Mouse (Mus musculus): ENCODE measurements around the gene Haus7. TPM values are rescaled to one million over a fixed set of nuclear protein-coding genes. Genes with fewer than 3 reads are reported as not detected.

Gene Haus7
- polyA plus RNA-seq (2015; fragmentation: Illumina TruSeq; extraction: RNeasy Lipid Tissue Mini Kit (QIAGEN cat#74804); ENCODE audit: insufficient read depth, low replicate concordance) = 29.4 TPM

DNA sequence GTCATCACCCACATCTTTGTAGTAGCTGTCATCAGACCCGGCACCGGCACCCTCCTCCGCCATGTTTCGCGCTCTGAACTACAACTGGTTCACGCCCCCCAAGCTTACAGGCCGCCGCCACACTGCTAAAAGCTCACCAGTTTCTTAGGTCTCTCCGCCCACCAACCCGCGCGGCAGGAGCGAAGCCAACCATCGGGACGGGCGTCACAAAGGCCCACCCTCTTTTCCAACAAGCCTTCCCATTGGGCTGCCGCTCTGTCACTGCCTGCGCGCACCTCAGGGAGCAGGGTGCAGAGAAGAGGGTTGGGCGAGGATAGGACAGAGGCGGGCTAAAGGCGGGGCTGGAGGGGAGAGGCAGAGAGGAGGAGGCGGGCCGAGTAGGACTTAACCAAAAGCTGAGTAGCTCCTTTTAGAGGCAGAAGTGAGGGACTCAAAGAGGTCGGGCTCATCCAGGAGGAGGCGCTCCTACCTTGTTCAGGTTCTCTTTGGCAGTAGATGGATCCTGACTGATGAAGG, at the start of gene Haus7:
Gene Haus7, minus strand, starts transcription at position 168 of the 516 bp plus-strand sequence.

DNA sequence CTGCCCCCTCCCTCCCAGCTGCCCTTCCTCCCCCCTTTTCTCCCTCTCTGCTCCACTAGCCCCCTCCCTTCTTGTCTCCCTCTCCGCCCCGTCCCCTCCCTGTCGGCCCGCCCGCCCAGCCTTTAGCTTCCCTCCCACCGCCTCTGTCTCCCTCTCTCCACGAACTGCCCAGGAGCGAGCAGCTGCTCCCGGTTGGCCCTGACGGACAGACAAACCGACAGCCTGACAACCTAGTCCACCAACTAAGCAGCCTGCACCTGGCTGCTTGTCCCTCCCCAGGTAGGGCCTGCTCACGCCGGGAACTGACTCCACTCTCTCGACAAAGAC, 24.6 kb upstream of the Haus7 start, which contains the start of gene Bgn:
Gene Bgn, plus strand, starts transcription at position 119 of the 327 bp plus-strand sequence.

DNA sequence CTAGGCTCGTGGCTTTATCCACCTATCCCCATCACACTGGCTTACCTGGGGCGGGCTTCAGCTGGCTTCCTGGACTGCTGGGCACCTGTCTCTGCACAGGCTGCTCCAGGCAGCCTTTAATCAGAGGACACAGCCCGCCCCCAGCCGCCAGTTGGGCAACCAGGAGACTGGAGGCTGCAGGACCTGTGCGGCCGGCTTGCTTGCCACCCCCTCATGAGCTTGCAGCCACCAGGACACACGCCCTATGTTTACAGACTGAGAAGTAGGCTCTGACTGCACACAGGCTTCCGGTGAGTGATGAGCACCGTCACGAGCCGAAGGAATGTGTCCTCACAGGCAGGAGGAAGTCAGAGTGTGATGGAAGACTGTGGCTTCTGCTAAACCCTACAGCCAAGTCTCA, 23.6 kb downstream of the Haus7 start, which contains the start of gene Trex2:
Gene Trex2, minus strand, starts transcription at position 93 of the 400 bp plus-strand sequence.

DNA sequence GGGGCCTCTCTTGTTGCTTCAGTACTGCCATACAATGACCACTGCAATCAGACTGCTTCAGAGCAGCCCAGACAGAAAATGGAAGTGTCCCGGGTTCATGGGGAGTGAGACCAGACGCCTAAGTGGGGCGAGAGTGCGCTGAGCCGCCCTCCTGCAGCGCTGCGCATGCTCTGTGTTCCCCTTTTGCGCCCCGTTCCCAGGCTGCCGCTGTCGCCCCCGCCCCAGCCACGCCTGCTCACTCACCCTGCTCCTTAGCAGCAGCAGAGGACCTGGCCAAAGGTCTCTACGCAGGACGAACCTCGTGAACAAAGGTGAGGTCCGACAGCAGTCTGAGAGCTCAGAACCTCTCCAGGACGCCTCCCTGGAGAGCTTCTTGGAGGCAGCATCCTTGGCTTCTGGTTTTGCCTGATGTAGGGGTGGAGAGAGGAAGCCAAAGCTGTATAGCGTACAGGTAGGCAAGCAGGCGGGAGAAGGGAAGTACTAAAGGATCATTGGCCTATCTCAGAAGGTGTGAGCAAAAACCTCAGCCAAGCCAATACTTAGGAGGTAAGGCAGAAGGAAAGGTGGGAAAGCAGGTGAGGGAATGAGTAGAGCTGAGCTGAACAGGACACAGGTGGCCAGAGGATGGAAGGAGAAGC, 47.8 kb downstream of the Haus7 start, which contains the start of gene Zfp92:
Gene Zfp92, plus strand, starts transcription at position 217 of the 638 bp plus-strand sequence.

DNA sequence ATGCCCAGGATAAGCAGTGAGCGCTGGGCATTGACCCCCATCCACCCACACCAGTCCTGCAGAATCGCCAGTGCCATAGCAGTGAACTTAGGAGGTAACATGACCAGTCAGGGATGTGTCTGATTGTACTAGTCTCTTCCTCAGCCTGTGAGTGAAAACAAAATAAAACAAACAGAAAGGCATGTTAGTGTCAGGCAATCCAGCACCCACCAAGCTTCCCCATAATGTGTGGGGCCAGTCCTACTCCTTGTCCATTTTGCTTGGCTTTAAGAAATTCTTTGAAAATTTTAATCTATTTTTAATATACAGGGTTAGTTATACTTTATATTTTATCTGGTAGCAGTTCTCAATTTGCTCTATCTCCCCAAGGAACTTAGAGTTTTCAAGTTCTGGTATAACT, 60.2 kb downstream of the Haus7 start, which contains the start of gene Gm18336:
Gene Gm18336, minus strand, starts transcription at position 101 of the 400 bp plus-strand sequence.

Other genes starting within 250 kb of the Haus7 start
- gene Xlr4b, start 244.7 kb downstream of the Haus7 start, polyA plus RNA-seq (2015; fragmentation: Illumina TruSeq; extraction: RNeasy Lipid Tissue Mini Kit (QIAGEN cat#74804); ENCODE audit: insufficient read depth, low replicate concordance) = 72.3 TPM
- gene F8a, start 230.8 kb downstream of the Haus7 start, polyA plus RNA-seq (2015; fragmentation: Illumina TruSeq; extraction: RNeasy Lipid Tissue Mini Kit (QIAGEN cat#74804); ENCODE audit: insufficient read depth, low replicate concordance) = 4.5 TPM
- gene Xlr4c, start 215.9 kb downstream of the Haus7 start, polyA plus RNA-seq (2015; fragmentation: Illumina TruSeq; extraction: RNeasy Lipid Tissue Mini Kit (QIAGEN cat#74804); ENCODE audit: insufficient read depth, low replicate concordance) = 33.7 TPM
- not detected for gene Xlr3c, start 193.7 kb downstream of the Haus7 start, polyA plus RNA-seq (2015; fragmentation: Illumina TruSeq; extraction: RNeasy Lipid Tissue Mini Kit (QIAGEN cat#74804); ENCODE audit: insufficient read depth, low replicate concordance)
- gene Xlr5a, start 166.1 kb downstream of the Haus7 start, polyA plus RNA-seq (2015; fragmentation: Illumina TruSeq; extraction: RNeasy Lipid Tissue Mini Kit (QIAGEN cat#74804); ENCODE audit: insufficient read depth, low replicate concordance) = not detected
- gene Xlr5c, start 166.1 kb downstream of the Haus7 start, polyA plus RNA-seq (2015; fragmentation: Illumina TruSeq; extraction: RNeasy Lipid Tissue Mini Kit (QIAGEN cat#74804); ENCODE audit: insufficient read depth, low replicate concordance) = not detected
- not detected for gene Gm45015, start 122.2 kb downstream of the Haus7 start, polyA plus RNA-seq (2015; fragmentation: Illumina TruSeq; extraction: RNeasy Lipid Tissue Mini Kit (QIAGEN cat#74804); ENCODE audit: insufficient read depth, low replicate concordance)
- 29.0 TPM for gene Zfp275, start 116.4 kb downstream of the Haus7 start, polyA plus RNA-seq (2015; fragmentation: Illumina TruSeq; extraction: RNeasy Lipid Tissue Mini Kit (QIAGEN cat#74804); ENCODE audit: insufficient read depth, low replicate concordance)
- gene Gm18336, start 60.3 kb downstream of the Haus7 start, polyA plus RNA-seq (2015; fragmentation: Illumina TruSeq; extraction: RNeasy Lipid Tissue Mini Kit (QIAGEN cat#74804); ENCODE audit: insufficient read depth, low replicate concordance) = not detected
- not detected for gene Zfp92, start 47.9 kb downstream of the Haus7 start, polyA plus RNA-seq (2015; fragmentation: Illumina TruSeq; extraction: RNeasy Lipid Tissue Mini Kit (QIAGEN cat#74804); ENCODE audit: insufficient read depth, low replicate concordance)
- gene Trex2, start 23.7 kb downstream of the Haus7 start, polyA plus RNA-seq (2015; fragmentation: Illumina TruSeq; extraction: RNeasy Lipid Tissue Mini Kit (QIAGEN cat#74804); ENCODE audit: insufficient read depth, low replicate concordance) = not detected
- gene Bgn, start 24.6 kb upstream of the Haus7 start, polyA plus RNA-seq (2015; fragmentation: Illumina TruSeq; extraction: RNeasy Lipid Tissue Mini Kit (QIAGEN cat#74804); ENCODE audit: insufficient read depth, low replicate concordance) = 254 TPM
- not detected for gene Atp2b3, start 44.0 kb upstream of the Haus7 start, polyA plus RNA-seq (2015; fragmentation: Illumina TruSeq; extraction: RNeasy Lipid Tissue Mini Kit (QIAGEN cat#74804); ENCODE audit: insufficient read depth, low replicate concordance)
- 0.32 TPM for gene Dusp9, start 180.4 kb upstream of the Haus7 start, polyA plus RNA-seq (2015; fragmentation: Illumina TruSeq; extraction: RNeasy Lipid Tissue Mini Kit (QIAGEN cat#74804); ENCODE audit: insufficient read depth, low replicate concordance)
- gene Pnck, start 201.1 kb upstream of the Haus7 start, polyA plus RNA-seq (2015; fragmentation: Illumina TruSeq; extraction: RNeasy Lipid Tissue Mini Kit (QIAGEN cat#74804); ENCODE audit: insufficient read depth, low replicate concordance) = 1.4 TPM
- gene Slc6a8, start 214.1 kb upstream of the Haus7 start, polyA plus RNA-seq (2015; fragmentation: Illumina TruSeq; extraction: RNeasy Lipid Tissue Mini Kit (QIAGEN cat#74804); ENCODE audit: insufficient read depth, low replicate concordance) = 6.1 TPM